Mouse (Mus musculus): ENCODE results near the gene Ryr2.

- no peak for TF ChIP-seq CTCF (conservative IDR thresholded peaks at IDR 0.05; ENCODE audit: insufficient read depth, insufficient read length, low read depth, low read length)
- TF ChIP-seq POLR2A (IDR thresholded peaks at IDR 0.05; ENCODE audit: low read depth, low read length), result no peak
Measured at GRCm38 (mm10) chr13:11837870-11838269, 268.9 kb downstream of the Ryr2 start.

Data from kidney, adult 2 months (tissue).